Mouse (Mus musculus): ENCODE results near the gene Apol9b.

Gene Apol9b

DNA sequence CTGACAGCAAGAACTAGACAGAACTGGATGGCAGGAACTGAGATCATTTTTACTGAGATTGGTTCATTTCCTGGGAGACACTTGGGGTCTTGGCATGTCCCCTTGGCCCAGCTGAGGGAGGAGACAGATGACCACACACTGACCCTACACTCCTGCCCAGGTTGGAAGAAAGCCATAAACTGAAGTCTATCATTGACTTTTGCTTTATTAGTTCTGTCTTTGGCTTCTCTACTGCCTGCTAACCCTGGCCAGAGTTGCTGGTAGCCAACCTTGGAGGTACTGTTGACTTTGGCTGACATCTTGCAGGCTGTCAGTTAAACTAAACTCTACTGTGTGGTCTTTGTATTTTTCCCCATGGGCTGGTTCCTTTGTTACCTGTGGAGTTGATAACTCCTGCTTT is 16.2 kb downstream of the Apol9b start:
- DNase-seq (ENCODE audit: extremely low read depth, low read depth, low spot score), result no peak

DNA sequence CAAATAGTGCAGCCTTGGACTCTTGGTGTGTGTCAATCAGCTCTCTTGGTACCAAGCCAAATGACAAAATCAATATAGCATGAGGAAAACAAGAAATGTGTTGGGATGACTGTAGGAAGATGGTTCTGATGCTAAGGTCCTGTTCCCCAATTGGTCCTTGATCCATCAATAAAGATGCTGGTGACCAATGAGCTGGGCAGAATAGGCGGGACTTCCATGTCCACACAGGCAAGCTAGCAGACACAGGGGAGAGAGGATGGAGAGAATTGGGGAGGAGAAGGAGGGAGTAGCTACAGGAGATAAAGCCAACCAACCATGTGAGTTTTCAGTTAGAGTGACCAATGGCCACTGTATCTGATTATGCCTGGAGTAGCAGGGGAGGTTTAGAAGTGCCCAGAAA is 17.5 kb downstream of the Apol9b start:
- DNase-seq (ENCODE audit: extremely low read depth, low read depth, low spot score), result no peak

DNA sequence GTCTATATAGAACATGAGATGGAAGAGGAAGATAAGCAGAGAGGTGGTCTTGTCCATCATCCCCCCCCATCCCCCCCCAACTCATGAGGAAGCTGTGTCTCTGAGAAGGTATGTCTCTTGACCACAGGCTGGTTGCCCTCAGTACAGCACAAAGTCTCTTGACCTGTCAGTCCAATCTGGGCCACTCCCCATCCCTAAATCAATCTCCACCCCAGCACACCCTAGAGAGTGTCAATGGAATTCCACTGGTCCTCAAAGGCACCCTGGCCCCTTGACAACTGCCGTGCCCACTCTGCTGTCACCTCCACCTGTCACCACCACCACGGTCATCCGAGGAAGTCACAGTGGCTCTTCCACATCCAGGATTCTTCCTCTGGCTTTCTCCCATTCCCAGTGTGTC is 19.6 kb downstream of the Apol9b start:
- no peak for DNase-seq (ENCODE audit: extremely low read depth, low read depth, low spot score)

DNA sequence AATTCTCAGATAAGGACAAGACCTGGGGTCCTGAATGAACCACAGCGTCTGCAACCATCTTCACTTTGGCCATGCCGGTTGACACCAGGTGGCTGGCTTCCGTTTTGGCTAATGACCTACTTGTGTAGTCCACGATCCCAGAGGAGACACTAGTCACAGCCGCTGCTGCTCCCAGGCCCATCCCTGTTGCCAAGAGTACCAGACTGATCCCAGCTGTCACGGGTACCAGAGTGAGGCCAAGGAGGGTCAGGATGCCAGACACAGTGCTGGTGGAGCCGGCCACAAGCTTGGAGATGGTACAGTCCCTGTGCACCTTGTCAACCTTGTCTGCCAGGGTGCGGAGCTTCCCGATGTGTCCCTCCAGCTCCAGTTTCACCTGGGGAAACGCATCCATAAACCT is 20.9 kb downstream of the Apol9b start:
- no peak for DNase-seq (ENCODE audit: extremely low read depth, low read depth, low spot score)

DNA sequence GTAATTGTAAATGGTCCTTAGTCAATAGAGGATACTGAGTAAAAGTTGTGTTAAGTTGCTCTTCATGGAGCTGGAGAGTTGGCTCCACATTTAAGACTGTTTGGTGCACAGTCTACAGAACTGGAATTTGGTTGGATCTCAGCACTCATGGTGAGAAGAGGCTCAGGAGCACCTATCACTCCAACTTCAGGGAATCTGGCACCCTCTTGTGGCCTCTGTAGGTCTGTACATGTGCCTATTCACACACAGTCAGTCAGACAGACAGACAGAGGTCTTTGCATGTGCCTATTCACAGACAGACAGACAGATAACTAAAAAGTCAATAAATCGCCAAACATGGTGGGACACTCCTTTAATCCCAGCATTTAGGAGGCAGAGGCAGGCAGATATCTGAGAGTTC is 21.6 kb downstream of the Apol9b start:
- no peak for DNase-seq (ENCODE audit: extremely low read depth, low read depth, low spot score)

DNA sequence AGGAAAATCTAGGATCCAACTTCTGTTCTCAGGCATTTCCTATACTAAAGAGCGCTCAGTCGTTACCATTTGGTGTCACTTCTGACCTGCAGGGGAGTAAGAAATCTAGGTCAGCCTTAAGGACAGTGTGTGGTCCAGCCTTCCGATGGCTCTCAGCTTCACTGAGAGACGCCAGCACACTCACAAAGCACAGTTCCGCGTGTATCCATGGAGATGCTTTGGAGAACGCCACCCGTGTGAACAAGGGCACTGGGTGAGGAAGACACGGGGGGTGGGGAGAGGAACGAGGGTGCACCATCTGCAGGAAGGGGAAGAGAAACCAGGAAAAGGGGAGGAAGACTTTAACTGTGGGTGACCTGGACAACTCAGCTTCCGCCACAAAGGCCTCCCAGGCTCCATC is 23.6 kb downstream of the Apol9b start:
- DNase-seq (ENCODE audit: extremely low read depth, low read depth, low spot score), result no peak

DNA sequence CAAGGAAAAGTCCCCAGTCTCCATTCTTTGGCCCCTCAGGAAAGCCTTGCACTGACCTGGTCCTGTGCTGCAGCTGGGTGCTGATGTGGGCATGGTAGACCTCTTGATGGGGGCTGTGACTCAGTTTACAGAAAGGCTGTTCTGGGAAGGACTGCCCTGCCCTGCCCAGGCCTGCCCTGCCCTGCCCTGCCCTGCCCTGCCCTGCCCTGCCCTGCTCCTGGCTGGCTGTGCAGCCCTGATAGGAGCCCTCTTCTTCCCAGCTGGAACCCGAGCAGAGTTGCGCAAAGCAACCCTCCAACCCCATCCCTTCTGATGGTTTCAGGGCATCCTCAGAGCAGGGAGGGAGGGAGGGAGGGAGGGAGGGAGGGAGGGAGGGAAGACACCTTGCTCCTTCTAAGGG is 26.3 kb downstream of the Apol9b start:
- DNase-seq (ENCODE audit: extremely low read depth, low read depth, low spot score), result no peak

DNA sequence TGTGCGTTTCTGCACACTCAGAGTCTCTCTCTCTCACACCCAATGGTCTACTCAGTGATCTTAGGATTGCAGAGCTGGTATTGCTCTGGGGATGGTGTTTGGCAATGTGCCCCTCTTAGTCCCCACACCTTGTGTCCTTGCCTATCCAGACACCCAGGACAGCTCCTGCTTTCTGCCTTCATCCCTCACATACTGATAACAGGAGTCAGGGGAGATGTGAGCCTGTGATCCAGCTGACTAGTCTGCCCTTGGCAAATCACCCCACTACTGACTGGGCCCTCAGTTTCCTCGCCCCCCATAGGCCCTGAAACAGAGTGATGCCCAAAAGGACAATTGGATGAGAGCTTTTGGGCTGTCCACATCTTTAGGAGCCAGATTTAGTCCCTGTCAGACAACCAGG is 27.2 kb downstream of the Apol9b start:
- no peak for DNase-seq (ENCODE audit: extremely low read depth, low read depth, low spot score)

DNA sequence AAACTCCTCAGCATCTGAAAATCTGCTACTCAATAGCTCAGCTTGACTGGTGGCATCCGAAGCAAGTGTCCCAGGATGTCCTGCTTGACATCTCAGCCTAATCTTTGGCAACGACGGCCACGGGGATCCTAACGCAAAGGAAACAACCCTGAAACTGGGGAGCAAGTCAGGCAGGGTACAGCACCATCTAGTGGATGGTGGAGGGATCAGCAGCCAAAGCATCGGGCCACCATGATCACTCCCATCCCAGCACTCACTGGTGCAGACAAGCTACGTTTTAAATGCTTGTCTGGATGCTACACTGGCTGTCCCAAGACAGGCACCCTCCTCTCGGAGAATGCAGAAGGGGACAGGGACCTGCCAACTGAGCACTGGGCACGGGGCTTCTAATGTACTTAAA is 28.0 kb downstream of the Apol9b start, which contains the start of gene Apol8:
Gene Apol8, minus strand, starts transcription at position 156 of the 400 bp plus-strand sequence.
- DNase-seq (ENCODE audit: extremely low read depth, low read depth, low spot score), result no peak

DNA sequence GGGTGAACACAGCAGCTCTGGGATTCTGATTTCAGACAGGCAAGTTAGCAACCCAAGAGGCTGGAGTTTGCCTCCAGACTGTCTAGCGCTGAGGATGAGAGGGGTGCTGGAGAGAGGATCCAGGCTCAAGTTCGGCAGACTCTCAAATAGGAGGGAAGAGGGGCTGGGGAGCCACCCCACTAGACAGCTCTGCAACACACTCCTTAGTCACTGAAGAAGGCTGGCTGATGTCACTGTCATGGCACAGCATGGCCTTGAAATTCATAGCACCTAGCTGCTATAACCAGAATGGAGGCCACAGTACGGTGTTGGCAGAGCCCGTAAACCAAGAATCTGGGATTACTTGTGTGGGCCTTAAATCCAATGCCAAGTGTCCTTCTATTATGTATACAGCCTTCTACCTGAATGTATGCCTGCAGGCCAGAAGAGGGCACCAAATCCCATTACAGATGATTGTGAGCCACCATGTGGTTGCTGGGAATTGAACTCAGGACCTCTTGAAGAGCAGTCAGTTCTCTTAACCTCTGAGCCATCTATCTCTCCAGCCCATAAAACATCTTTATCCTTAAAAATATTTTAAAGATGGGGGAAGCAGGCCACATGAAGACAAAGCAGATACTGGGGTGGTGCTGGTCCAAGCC is 28.9 kb downstream of the Apol9b start:
- DNase-seq (ENCODE audit: extremely low read depth, low read depth, low spot score), result no peak

DNA sequence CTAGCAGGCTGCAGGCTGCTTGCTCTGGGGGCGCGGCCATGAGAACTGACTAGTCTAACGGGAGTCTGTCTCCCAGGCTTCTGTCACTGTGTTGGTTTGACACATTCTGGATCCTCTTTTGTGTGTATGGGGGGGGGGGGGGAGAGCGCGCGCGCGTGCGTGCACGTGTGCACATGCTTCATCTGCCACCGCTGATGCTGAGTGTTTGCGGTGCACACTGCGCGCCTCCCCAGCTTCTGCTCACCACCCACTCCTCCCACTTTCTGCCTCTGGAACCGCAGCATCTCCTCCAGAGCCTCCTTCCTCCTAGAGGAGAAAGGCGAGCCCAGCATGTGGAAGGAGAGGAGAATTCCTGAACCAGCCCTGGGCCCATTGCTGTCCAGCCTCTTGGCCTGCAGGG is 31.2 kb downstream of the Apol9b start:
- no peak for DNase-seq (ENCODE audit: extremely low read depth, low read depth, low spot score)

DNA sequence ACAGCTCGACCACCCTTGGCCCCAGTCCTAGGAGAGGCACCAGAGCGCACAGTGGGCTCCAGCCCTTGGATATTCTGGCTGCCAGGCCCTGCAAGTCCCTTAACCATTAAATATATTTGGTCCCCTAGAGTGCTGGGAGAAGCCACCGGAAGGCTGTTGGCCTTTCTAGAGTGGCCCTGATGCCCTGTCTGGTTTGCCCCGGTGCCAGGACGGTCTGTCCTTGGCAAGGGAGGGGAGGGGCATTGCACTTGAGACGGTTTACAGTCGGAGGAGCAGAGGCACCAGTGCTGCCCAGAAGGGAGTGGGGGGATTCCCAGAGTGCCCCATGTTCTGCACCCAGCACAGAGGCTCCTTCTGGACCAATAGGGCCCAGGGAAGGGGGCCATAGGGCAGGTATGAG is 32.2 kb downstream of the Apol9b start:
- DNase-seq (ENCODE audit: extremely low read depth, low read depth, low spot score), result no peak

DNA sequence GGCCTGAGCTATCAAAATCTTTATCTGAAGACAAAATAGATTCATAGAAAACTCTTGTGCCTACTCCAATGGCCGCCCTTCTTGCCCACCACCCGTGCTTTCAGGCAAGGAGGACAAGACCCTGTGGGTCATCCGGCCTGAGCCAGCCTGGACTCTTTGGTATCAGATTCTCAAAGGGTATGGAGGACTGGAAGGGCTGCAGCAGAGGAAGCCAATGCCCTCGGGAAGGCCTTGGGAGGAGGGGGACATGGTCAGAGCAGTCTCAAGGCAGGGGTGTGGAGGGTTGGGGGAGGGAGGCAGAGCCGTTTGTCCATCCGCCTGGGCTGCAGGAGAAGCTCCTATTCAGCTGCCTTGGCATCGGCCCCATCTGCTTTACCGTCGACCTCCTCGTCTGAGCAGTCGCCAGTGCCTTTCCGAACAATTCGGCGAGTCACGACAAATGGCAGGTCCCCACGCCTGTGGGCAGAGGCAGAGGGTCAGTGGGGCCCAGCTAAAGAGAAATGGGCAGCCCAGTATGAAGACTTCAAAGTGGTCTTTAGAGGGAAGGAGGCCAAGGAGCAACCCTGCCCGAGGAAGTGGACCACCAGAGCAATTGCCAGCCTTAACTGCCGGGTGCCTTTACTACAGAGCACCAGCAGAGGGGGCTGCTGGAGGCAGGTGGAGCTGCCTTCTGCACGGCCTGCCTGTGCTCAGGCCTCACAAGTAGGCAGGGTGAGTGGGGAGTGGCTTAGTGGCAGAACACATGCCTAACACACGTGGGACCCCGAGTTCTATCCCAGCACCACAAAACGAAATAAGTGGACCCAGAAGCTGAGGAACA is 32.9 kb downstream of the Apol9b start:
- no peak for DNase-seq (ENCODE audit: extremely low read depth, low read depth, low spot score)

DNA sequence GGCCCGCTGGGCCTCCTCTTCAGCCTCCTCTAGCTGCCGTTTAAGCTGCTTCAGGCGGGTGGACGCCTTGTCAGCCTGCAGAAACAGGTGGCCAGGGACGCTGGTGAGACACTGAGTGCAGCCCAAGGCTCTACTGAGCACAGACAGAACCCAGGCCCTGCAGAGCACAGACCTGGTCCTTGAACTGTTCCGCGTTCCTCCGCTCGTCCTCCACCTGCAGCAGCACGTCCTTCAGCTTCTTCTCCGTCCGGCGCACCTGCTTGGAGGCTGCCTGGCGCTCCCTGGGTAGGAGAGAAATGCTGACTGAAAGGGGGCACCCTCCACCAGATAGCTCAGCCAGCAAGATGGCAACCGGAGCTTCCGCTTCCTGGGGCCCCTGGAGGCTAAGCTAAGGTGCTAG is 34.2 kb downstream of the Apol9b start:
- DNase-seq (ENCODE audit: extremely low read depth, low read depth, low spot score), result no peak

DNA sequence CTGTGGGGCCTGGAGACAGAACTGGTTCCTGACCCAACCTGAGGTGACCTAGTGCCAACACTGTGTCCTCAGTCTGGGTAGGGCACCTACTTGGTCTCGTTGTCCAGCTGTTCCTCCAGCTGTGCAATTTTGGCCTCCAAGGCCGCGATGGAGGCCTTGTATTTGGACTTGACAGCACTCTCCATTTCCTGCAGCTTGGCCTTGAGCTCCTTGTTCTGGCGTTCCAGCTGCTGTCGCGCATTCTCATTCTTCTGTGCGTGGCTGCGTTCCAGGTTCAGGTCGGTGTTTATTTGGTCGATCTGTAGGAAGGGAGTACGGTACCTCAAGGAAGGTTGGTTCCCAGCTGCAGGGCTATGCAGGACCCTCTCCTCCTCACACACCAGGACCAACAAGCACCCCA is 34.9 kb downstream of the Apol9b start:
- DNase-seq (ENCODE audit: extremely low read depth, low read depth, low spot score), result no peak

DNA sequence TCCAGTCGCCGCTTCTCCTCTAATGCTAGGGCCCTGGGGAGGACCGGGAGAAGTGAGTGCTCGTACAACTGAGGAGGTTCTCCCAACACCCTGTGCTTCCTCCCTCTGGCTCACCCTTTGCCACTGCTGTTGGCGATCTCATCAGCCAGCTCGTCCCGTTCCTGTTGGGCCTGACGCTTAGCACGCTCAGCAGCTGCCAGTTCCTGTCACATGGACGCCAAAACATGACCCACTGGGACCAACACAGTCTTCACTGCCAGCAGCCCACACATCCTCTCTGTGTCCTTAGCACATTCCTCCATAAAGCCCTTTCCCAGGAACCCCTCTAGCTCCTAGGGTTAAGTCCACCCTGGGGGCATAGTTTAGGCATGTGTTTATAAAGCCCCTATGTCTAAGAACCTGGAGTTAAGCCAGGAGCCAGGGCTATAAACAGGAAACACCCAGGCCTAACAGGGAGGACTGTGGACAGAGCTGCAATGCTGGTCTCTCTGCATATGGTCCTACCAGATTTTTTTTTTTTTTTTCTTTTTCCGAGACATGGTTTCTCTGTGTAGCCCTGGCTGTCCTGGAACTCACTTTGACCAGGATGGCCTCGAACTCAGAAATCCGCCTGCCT is 35.7 kb downstream of the Apol9b start:
- DNase-seq (ENCODE audit: extremely low read depth, low read depth, low spot score), result no peak

DNA sequence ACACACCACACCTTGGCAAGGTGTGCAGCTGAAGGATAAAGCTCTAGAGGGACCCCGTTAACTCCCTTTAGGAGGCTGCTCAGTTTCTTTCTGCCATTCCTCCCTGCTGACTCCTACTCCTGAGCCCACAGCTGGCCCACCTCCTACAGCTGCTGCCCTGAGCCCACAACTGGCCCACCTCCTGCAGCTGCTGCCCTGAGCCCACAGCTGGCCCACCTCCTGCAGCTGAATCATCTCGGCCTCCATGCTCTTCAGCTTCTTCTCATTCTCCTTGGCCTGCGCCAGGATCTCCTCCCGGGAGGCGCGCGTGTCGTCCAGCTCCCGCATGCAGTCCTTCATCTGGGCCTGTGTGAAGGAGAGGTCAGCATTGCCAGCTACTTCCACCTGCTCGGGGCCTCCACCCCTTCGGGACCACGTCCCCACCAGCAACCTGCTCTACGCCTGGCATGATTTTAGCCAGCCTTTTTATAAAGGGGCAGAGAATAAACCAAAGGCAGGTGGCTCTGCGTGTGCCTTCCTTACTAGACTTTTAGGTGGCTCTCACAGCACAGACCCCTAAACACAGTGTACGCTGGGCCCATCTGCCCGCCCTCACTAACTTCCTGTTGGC is 36.8 kb downstream of the Apol9b start:
- no peak for DNase-seq (ENCODE audit: extremely low read depth, low read depth, low spot score)

DNA sequence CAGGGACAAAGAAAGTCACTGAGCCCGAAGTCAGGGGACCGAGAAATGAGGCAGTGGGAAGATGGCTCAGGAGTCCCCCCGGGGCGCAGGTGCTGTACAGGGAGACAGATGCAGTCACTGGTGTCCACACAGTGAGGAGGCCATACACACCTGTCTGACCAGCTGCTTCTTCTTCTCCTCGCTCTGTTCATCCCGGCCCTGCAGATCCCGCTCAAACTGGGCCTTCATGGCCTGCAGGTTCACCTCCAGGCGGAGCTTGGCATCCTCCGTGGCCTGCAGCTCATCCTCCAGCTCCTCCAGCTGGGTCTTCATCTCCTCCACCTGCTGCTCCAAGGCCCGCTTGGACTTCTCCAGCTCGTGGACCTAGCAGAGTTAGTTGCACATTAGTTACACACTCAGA is 38.1 kb downstream of the Apol9b start:
- no peak for DNase-seq (ENCODE audit: extremely low read depth, low read depth, low spot score)

DNA sequence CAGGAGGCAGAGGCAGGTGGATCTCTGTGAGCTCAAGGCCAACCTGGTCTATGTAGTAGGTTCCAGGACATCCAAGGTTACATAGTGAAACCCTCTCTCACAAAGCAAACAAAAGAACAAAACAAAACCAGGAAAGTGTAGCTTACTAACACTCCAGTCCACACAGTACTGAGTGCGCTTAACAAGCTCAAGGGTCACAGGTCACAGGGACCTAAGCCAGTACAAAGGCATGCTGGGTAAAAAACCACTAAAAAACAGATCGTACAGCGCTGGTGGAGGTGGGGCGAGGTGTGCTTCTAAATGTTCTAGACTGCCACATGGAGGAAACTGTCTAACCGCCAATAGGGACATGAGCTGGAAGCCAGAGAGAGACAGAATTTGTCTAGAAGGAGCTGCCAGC is 41.5 kb downstream of the Apol9b start:
- no peak for DNase-seq (ENCODE audit: extremely low read depth, low read depth, low spot score)

DNA sequence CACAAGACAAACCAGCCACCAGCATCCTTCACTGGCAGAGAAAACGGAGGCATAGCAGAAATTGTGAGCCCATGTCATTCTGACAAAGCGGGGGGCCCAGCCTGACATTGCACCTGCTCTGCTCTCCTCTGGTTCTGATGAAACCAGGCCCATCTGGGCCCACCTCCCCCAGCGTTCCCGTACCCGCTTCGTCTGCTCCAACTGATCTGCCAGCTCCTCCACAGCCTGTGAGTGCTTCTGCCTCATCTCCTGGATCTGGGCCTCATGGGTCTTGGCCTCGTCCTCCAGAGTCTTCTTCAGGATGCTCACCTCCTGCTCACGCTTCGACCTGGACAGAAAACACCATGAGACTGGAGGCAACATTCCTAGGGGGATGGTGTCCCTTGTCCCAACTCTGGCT is 42.1 kb downstream of the Apol9b start:
- DNase-seq (ENCODE audit: extremely low read depth, low read depth, low spot score), result no peak

DNA sequence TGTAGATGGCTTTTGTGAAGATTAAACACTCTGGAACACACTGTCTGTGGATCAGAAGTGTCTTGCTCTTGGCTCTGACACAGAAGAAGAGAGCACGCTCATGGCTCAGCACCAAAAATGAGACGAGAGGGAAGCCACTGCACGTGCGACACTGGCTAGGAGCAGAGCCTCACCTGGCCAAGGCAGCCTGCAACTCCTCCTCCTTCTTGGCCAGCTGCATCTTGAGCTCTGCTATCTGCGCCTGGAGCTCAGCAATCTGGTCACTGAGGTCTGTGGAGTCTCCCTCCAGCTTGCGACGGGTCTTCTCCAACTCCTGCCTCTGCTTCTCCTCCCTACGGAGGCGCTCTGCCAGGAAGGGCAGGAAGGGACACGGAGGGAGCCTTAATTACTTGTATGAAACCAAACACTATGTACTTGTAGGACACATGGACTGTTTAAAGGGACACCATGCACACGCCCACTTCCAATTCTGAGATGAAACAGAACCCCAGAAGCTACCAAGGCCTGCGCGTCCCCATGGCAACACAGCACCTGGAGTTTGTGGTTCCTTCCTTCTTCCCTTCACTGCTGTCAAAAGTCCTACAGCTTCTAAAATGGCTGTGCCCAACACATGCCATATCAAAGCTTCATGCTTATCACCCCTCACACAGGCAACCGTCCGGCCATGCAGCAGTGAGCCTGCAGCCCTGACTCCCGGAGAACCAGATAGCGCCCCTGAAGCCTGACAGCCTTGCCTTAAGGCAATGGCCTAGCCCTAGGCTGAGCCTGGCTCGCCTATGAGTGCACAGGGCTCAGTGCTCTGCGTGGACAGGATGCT is 44.5 kb downstream of the Apol9b start:
- no peak for DNase-seq (ENCODE audit: extremely low read depth, low read depth, low spot score)

Data from fat pad, adult 2 months (tissue).